Mouse (Mus musculus) bone marrow macrophage, adult 2 months (primary cell): ENCODE measurements around the gene Irgm1.

Experiments
- CTCF ChIP-seq: IDR thresholded peaks from 2 replicates; pipeline ENCODE4 v1.5.1; 2012; ENCODE audit warnings: low read depth, mild to moderate bottlenecking, low read length, moderate library complexity
- POLR2A ChIP-seq: IDR thresholded peaks from 2 replicates; pipeline ENCODE4 v1.6.1; 2012; ENCODE audit warnings: mild to moderate bottlenecking, low read depth, low read length, borderline replicate concordance

GRCm38 (mm10) chr11:48826752-48827096, 44.8 kb downstream of the Irgm1 start:
- TF ChIP-seq CTCF, result no peak
- no peak for TF ChIP-seq POLR2A
